Mouse (Mus musculus) inflammation-experienced regulatory T-cells, adult 6 months (primary cell): Measurements from ENCODE around the gene Cops7b. TPM values are rescaled to one million over a fixed set of nuclear protein-coding genes. Genes with fewer than 3 reads are reported as not detected.
"Not testable (repeated sequence)": the region's sequence is repeated elsewhere in the genome, so short reads cannot be mapped to it uniquely, and the experiment has no call there.

Experiments
- ATAC-seq: one replicate; pipeline ENCODE4 v1.8.0; 2017
- polyA plus RNA-seq, 3 experiments: library from polyadenylated mRNA; unstranded; fragments of 100-300 nt; shearing (Covaris generic); gene quantifications; one replicate each; pipeline ENCODE4 v1.2.1; 2017

Gene Cops7b
- polyA plus RNA-seq: 10 to 100 TPM; 14.5 to 17.0 (median 15.8) TPM

- peak; percentile 92 for ATAC-seq
Measured at GRCm38 (mm10) chr1:86582451-86583096, at the start of gene Cops7b, which contains the start of gene Pde6d. TSS of gene Cops7b (plus strand) at chr1:86582904. TSS of gene Pde6d (minus strand) at chr1:86582629.

- ATAC-seq: no peak
Measured at GRCm38 (mm10) chr1:86533411-86534130, 49.1 kb upstream of the Cops7b start.

- no peak for ATAC-seq
Measured at GRCm38 (mm10) chr1:86538383-86538782, 44.3 kb upstream of the Cops7b start.

- ATAC-seq: not testable (repeated sequence)
Measured at GRCm38 (mm10) chr1:86539583-86539982, 43.1 kb upstream of the Cops7b start.

GRCm38 (mm10) chr1:86542584-86542983, 40.1 kb upstream of the Cops7b start:
- no peak for ATAC-seq

- ATAC-seq: no peak
Measured at GRCm38 (mm10) chr1:86546797-86547196, 35.9 kb upstream of the Cops7b start.

- no peak for ATAC-seq
Measured at GRCm38 (mm10) chr1:86551299-86551698, 31.4 kb upstream of the Cops7b start.

- ATAC-seq: no peak
Measured at GRCm38 (mm10) chr1:86551877-86552276, 30.8 kb upstream of the Cops7b start.

GRCm38 (mm10) chr1:86555665-86556064, 27.0 kb upstream of the Cops7b start:
- no peak for ATAC-seq

- ATAC-seq: no peak
Measured at GRCm38 (mm10) chr1:86557872-86558271, 24.8 kb upstream of the Cops7b start.

- no peak for ATAC-seq
Measured at GRCm38 (mm10) chr1:86559232-86559631, 23.5 kb upstream of the Cops7b start.

- no peak for ATAC-seq
Measured at GRCm38 (mm10) chr1:86562663-86563062, 20.0 kb upstream of the Cops7b start.

- no peak for ATAC-seq
Measured at GRCm38 (mm10) chr1:86568409-86568808, 14.3 kb upstream of the Cops7b start.

GRCm38 (mm10) chr1:86569292-86569860, 13.3 kb upstream of the Cops7b start:
- ATAC-seq: no peak

GRCm38 (mm10) chr1:86571381-86571780, 11.3 kb upstream of the Cops7b start:
- ATAC-seq: no peak

- no peak for ATAC-seq
Measured at GRCm38 (mm10) chr1:86571941-86572340, 10.8 kb upstream of the Cops7b start.

GRCm38 (mm10) chr1:86580426-86580825, 2.3 kb upstream of the Cops7b start:
- no peak for ATAC-seq

- peak; percentile 66 for ATAC-seq
Measured at GRCm38 (mm10) chr1:86581692-86582450, 833 bp upstream of the Cops7b start.

- ATAC-seq: no peak
Measured at GRCm38 (mm10) chr1:86583709-86584108, 1.0 kb downstream of the Cops7b start.

- ATAC-seq: peak; percentile 23
Measured at GRCm38 (mm10) chr1:86586992-86587391, 4.3 kb downstream of the Cops7b start.

- no peak for ATAC-seq
Measured at GRCm38 (mm10) chr1:86594539-86594938, 11.8 kb downstream of the Cops7b start.

GRCm38 (mm10) chr1:86595315-86595714, 12.6 kb downstream of the Cops7b start:
- ATAC-seq: no peak

GRCm38 (mm10) chr1:86596512-86596911, 13.8 kb downstream of the Cops7b start:
- no peak for ATAC-seq
